Mouse (Mus musculus) testis, adult 2 months (tissue): ENCODE results near the gene Tmem88b. TPM values are rescaled to one million over a fixed set of nuclear protein-coding genes. Genes with fewer than 3 reads are reported as not detected.
A peak's percentile ranks its signal among the peaks of the same experiment; 100 is the strongest.

ENCODE experiments used
- H3K27ac ChIP-seq: fragments of 200-500 bp; 2 replicates; pipeline ENCODE4 v1.5.1; 2012; ENCODE audit warnings: low read depth, low read length; ENCODE audit not compliant: control insufficient read depth, insufficient read depth
- H3K27me3 ChIP-seq: fragments of 200-500 bp; 2 replicates; pipeline ENCODE4 v1.6.1; 2012; ENCODE audit warnings: mild to moderate bottlenecking, low read length, moderate library complexity; ENCODE audit not compliant: control insufficient read depth, insufficient read depth
- H3K36me3 ChIP-seq: fragments of 200-500 bp; 2 replicates; pipeline ENCODE4 v1.6.1; 2012; ENCODE audit warnings: mild to moderate bottlenecking, low read length; ENCODE audit not compliant: control insufficient read depth, insufficient read depth
- H3K4me1 ChIP-seq: fragments of 200-500 bp; 2 replicates; pipeline ENCODE4 v1.6.1; 2012; ENCODE audit warnings: low read length; ENCODE audit not compliant: control insufficient read depth, insufficient read depth
- H3K4me3 ChIP-seq: fragments of 200-500 bp; 2 replicates; pipeline ENCODE4 v1.5.1; 2012; ENCODE audit warnings: low read depth, mild to moderate bottlenecking, low read length, moderate library complexity, mixed read lengths; ENCODE audit not compliant: control insufficient read depth
- CTCF ChIP-seq: fragments of 200-500 bp; IDR thresholded peaks from 2 replicates; pipeline ENCODE4 v1.5.1; 2012; ENCODE audit warnings: low read depth, mild to moderate bottlenecking, inconsistent platforms, low read length, moderate library complexity; ENCODE audit not compliant: control insufficient read depth, insufficient read depth, insufficient replicate concordance
- POLR2A ChIP-seq: fragments of 200-500 bp; IDR thresholded peaks from 2 replicates; pipeline ENCODE4 v1.6.1; 2012; ENCODE audit warnings: low read depth, mild to moderate bottlenecking, inconsistent platforms, low read length, moderate library complexity; ENCODE audit not compliant: control insufficient read depth
- polyA plus RNA-seq: library from polyadenylated mRNA; depleted of rRNA; stranded (reverse); fragments of >200 nt; gene quantifications from 2 replicates; pipeline ENCODE4 v1.2.3, GENCODE M21; 2012

The Tmem88b gene
- polyA plus RNA-seq, 1 experiment, result 1.0 TPM

GRCm38 (mm10) chr4:155775855-155776254 lies 9.8 kb downstream of the Tmem88b start:
- Histone ChIP-seq H3K27me3 (no peaks in the 10 kb centered on the region), H3K36me3 (no peaks in the 10 kb centered on the region), H3K4me1 (peaks cover 26% of the 10 kb centered on the region), H3K4me3 (no peak overlapping the region), H3K27ac (peak overlapping the region; percentile 85)
- TF ChIP-seq POLR2A (no peak), CTCF (no peak)

- Histone ChIP-seq H3K36me3 (no peaks in the 10 kb centered on the region), H3K27ac (peak overlapping the region; percentile 85), H3K27me3 (no peaks in the 10 kb centered on the region), H3K4me3 (no peak overlapping the region), H3K4me1 (peaks cover 32% of the 10 kb centered on the region)
- TF ChIP-seq POLR2A, result peak; percentile 30; the same call in 1 of the 2 replicates
- TF ChIP-seq CTCF, result no peak
Observed at GRCm38 (mm10) chr4:155774971-155775740, 10.5 kb downstream of the Tmem88b start.

DNA sequence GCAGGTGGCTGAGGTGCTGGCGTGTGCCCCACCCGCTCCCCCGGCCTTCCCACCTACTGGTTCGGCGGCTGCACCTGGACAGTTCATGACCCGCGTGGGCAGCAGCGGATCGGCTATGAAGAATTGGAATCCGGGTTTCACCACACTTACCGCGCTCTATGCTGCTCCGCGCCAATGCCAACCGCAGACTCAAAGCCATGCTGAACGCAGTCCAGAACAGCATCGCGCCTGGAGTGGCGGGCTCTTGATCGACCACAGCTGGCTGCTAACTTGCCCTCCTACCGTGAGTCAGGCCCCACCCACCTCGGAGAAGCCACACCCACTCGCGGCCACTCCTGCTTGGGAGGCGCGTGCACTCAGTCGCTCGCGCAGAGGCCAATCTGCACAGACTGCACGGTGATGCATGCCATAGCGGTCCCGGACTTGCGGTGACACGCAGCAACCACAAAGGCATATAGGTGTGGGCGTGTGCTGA lies 11.4 kb downstream of the Tmem88b start, which contains the start of gene Vwa1:
Gene Vwa1, minus strand, starts transcription at position 419 of the 475 bp plus-strand sequence.
- TF ChIP-seq POLR2A (peak; percentile 90), CTCF (no peak)
- H3K36me3 ChIP-seq, result no peaks in the 10 kb centered on the region
- peaks cover 37% of the 10 kb centered on the region for H3K4me1 ChIP-seq
- H3K4me3 ChIP-seq, result peak within 1 kb of the TSS; percentile 76
- H3K27ac ChIP-seq, result peak within 1 kb of the TSS; percentile 85
- no peaks in the 10 kb centered on the region for H3K27me3 ChIP-seq

- peaks cover 39% of the 10 kb centered on the region for H3K4me1 ChIP-seq
- H3K27ac ChIP-seq, result no peak overlapping the region
- peak overlapping the region; percentile 12 for H3K4me3 ChIP-seq
- H3K36me3 ChIP-seq, result no peaks in the 10 kb centered on the region
- no peaks in the 10 kb centered on the region for H3K27me3 ChIP-seq
- TF ChIP-seq POLR2A, result no peak
- no peak for TF ChIP-seq CTCF
Observed at GRCm38 (mm10) chr4:155773335-155774078, 12.2 kb downstream of the Tmem88b start.

GRCm38 (mm10) chr4:155772786-155773185 lies 12.9 kb downstream of the Tmem88b start:
- Histone ChIP-seq H3K4me3 (no peak overlapping the region), H3K27me3 (no peaks in the 10 kb centered on the region), H3K36me3 (no peaks in the 10 kb centered on the region), H3K4me1 (peaks cover 39% of the 10 kb centered on the region), H3K27ac (no peak overlapping the region)
- TF ChIP-seq CTCF (no peak), POLR2A (no peak)

- peaks cover 32% of the 10 kb centered on the region for H3K4me1 ChIP-seq
- TF ChIP-seq CTCF (no peak), POLR2A (no peak)
- no peaks in the 10 kb centered on the region for H3K36me3 ChIP-seq
- no peak overlapping the region for H3K4me3 ChIP-seq
- no peak overlapping the region for H3K27ac ChIP-seq
- no peaks in the 10 kb centered on the region for H3K27me3 ChIP-seq
Observed at GRCm38 (mm10) chr4:155771706-155772105, 14.0 kb downstream of the Tmem88b start.

- H3K36me3 ChIP-seq, result no peaks in the 10 kb centered on the region
- H3K27me3 ChIP-seq, result no peaks in the 10 kb centered on the region
- peaks cover 27% of the 10 kb centered on the region for H3K4me1 ChIP-seq
- no peak overlapping the region; the same call in 1 of the 2 replicates for H3K27ac ChIP-seq
- H3K4me3 ChIP-seq, result peak overlapping the region; percentile 80
- TF ChIP-seq POLR2A (no peak), CTCF (no peak)
Observed at GRCm38 (mm10) chr4:155770626-155771025, 15.0 kb downstream of the Tmem88b start.
